Mouse (Mus musculus) inflammation-experienced regulatory T-cells, adult 6 months (primary cell): Measurements from ENCODE around the gene Gm42420. TPM values are rescaled to one million over a fixed set of nuclear protein-coding genes. Genes with fewer than 3 reads are reported as not detected.

ENCODE experiments used
- ATAC-seq: one replicate; pipeline ENCODE4 v1.8.0; 2017
- polyA plus RNA-seq, 3 experiments: library from polyadenylated mRNA; unstranded; fragments of 100-300 nt; shearing (Covaris generic); gene quantifications; one replicate each; pipeline ENCODE4 v1.2.1; 2017

The Gm42420 gene
- polyA plus RNA-seq = not detected

GRCm38 (mm10) chr6:39585517-39585916 is at the start of gene Gm42420:
Gene Gm42420, plus strand, starts transcription at chr6:39585753.
- ATAC-seq = no peak

- ATAC-seq = no peak
Measured at GRCm38 (mm10) chr6:39536621-39537020, 48.9 kb upstream of the Gm42420 start.

- no peak for ATAC-seq
Measured at GRCm38 (mm10) chr6:39537276-39537675, 48.3 kb upstream of the Gm42420 start.

- no peak for ATAC-seq
Measured at GRCm38 (mm10) chr6:39538227-39538626, 47.3 kb upstream of the Gm42420 start.

- no peak for ATAC-seq
Measured at GRCm38 (mm10) chr6:39539679-39540155, 45.8 kb upstream of the Gm42420 start.

- ATAC-seq = no peak
Measured at GRCm38 (mm10) chr6:39540563-39540962, 45.0 kb upstream of the Gm42420 start.

GRCm38 (mm10) chr6:39542631-39543597 is 42.6 kb upstream of the Gm42420 start:
- ATAC-seq = no peak

- no peak for ATAC-seq
Measured at GRCm38 (mm10) chr6:39543769-39544420, 41.7 kb upstream of the Gm42420 start.

- no peak for ATAC-seq
Measured at GRCm38 (mm10) chr6:39545474-39545873, 40.1 kb upstream of the Gm42420 start.

- no peak for ATAC-seq
Measured at GRCm38 (mm10) chr6:39548030-39548429, 37.5 kb upstream of the Gm42420 start.

GRCm38 (mm10) chr6:39551981-39552636 is 33.4 kb upstream of the Gm42420 start:
- ATAC-seq = no peak

- ATAC-seq = no peak
Measured at GRCm38 (mm10) chr6:39554888-39555647, 30.5 kb upstream of the Gm42420 start.

- ATAC-seq = no peak
Measured at GRCm38 (mm10) chr6:39555648-39555945, 30.0 kb upstream of the Gm42420 start.

- ATAC-seq = no peak
Measured at GRCm38 (mm10) chr6:39556900-39557659, 28.5 kb upstream of the Gm42420 start.

GRCm38 (mm10) chr6:39557723-39558261 is 27.8 kb upstream of the Gm42420 start, which contains the start of gene Dennd2a:
Gene Dennd2a, minus strand, starts transcription at chr6:39557867.
- ATAC-seq = no peak

GRCm38 (mm10) chr6:39559276-39559939 is 26.1 kb upstream of the Gm42420 start:
- no peak for ATAC-seq

GRCm38 (mm10) chr6:39562166-39563015 is 23.2 kb upstream of the Gm42420 start:
- peak; percentile 92 for ATAC-seq

GRCm38 (mm10) chr6:39567528-39567927 is 18.0 kb upstream of the Gm42420 start:
- peak; percentile 74 for ATAC-seq

GRCm38 (mm10) chr6:39570426-39570825 is 15.1 kb upstream of the Gm42420 start:
- ATAC-seq = no peak
